Mouse (Mus musculus) hindbrain, postnatal 0 days (tissue): Measurements from ENCODE around the gene Fmnl2. TPM values are rescaled to one million over a fixed set of nuclear protein-coding genes. Genes with fewer than 3 reads are reported as not detected.

Experiments used
- ATAC-seq: fragments of 200-750 bp; cut with Nextera tagmentation; 2 replicates; pipeline ENCODE4 v1.8.0; 2017; ENCODE audit warnings: mild to moderate bottlenecking, moderate TSS enrichment, moderate library complexity
- DNase-seq: peaks from one replicate; pipeline ENCODE4 v3.0.0-alpha.2; 2015; ENCODE audit warnings: low spot score
- H3K27ac ChIP-seq: fragments of 300-500 bp; sonication (generic); 2 replicates; pipeline ENCODE4 v1.5.1; 2014; ENCODE audit warnings: mild to moderate bottlenecking
- H3K27me3 ChIP-seq: fragments of 300-500 bp; sonication (generic); 2 replicates; pipeline ENCODE4 v1.6.1; 2014; ENCODE audit warnings: low read length, mixed read lengths; ENCODE audit not compliant: insufficient read depth
- H3K36me3 ChIP-seq: fragments of 300-500 bp; sonication (generic); 2 replicates; pipeline ENCODE4 v1.6.1; 2014; ENCODE audit warnings: low read length, mixed read lengths; ENCODE audit not compliant: insufficient read depth
- H3K4me1 ChIP-seq: fragments of 300-500 bp; sonication (generic); 2 replicates; pipeline ENCODE4 v1.6.1; 2014; ENCODE audit warnings: antibody characterized with exemption, low read length, mixed read lengths; ENCODE audit not compliant: insufficient read depth
- H3K4me2 ChIP-seq: fragments of 300-500 bp; sonication (generic); 2 replicates; pipeline ENCODE4 v1.6.1; 2014; ENCODE audit warnings: low read depth, mild to moderate bottlenecking, low read length, moderate library complexity, mixed read lengths
- H3K4me3 ChIP-seq: fragments of 300-500 bp; sonication (generic); 2 replicates; pipeline ENCODE4 v1.5.1; 2014; ENCODE audit warnings: low read length
- H3K9ac ChIP-seq: fragments of 300-500 bp; sonication (generic); replicated peaks from 2 replicates; pipeline ENCODE4 v1.6.1; 2014; ENCODE audit warnings: mild to moderate bottlenecking, low read length, moderate library complexity, mixed read lengths
- H3K9me3 ChIP-seq: fragments of 300-500 bp; sonication (generic); 2 replicates; pipeline ENCODE4 v1.6.1; 2016; ENCODE audit warnings: low read length, mixed read lengths
- CTCF ChIP-seq: IDR thresholded peaks from 2 replicates; pipeline ENCODE4 v1.5.1; 2016; ENCODE audit warnings: antibody characterized with exemption, control low read depth, low read depth
- WGBS: fragments of 180-500 bp; shearing (Covaris S2); extraction: QIAGEN DNeasy Blood & Tissue Kit; methylation state at CpG from one replicate; pipeline ENCODE4 v1.1.7; 2014; 5-methylcytosine and 5-hydroxymethylcytosine counted together
- polyA plus RNA-seq: library from polyadenylated mRNA; unstranded; fragments of >200 nt; fragmentation: Nextera tagmentation; extraction: Ambion mirVana; gene quantifications from 2 replicates; pipeline ENCODE4 v1.2.1, GENCODE M21; 2015
- total RNA-seq: library from RNA; depleted of rRNA; stranded (reverse); fragments of >200 nt; gene quantifications from 2 replicates; pipeline ENCODE4 v1.2.3, GENCODE M21; 2014; rRNA removed

The Fmnl2 gene
- total and polyA plus RNA-seq, 2 experiments from 2014 or later = 9.3 to 27.6 TPM

DNA sequence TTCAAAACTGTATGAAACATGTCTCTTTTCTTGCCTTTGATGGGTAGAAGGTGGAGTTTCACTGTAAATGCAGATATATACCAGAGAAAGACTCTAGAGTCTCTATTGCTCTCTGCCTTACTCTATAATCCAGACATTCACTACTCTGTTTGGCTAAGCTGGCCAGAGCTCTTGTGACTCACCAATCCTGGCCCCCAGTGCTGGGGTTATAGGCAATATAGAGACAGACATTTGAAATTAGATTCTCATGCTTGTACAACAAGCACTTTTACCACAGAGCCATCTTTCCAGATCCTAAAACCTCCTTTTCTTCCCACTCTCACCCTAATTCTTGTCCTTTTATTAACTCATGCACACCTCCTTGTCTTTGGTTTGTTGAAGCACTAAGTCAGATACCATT is 316.3 kb downstream of the Fmnl2 start:
- TF ChIP-seq CTCF = no peak
- Histone ChIP-seq H3K36me3 (peaks cover 4% of the 10 kb centered on the region; the same call in 1 of the 2 replicates), H3K4me2 (no peak overlapping the region), H3K4me3 (no peak overlapping the region), H3K4me1 (no peaks in the 10 kb centered on the region), H3K27me3 (no peaks in the 10 kb centered on the region), H3K27ac (no peak overlapping the region), H3K9ac (no peak overlapping the region), H3K9me3 (no peaks in the 10 kb centered on the region)
- DNase-seq = no peak
- ATAC-seq = no peak

DNA sequence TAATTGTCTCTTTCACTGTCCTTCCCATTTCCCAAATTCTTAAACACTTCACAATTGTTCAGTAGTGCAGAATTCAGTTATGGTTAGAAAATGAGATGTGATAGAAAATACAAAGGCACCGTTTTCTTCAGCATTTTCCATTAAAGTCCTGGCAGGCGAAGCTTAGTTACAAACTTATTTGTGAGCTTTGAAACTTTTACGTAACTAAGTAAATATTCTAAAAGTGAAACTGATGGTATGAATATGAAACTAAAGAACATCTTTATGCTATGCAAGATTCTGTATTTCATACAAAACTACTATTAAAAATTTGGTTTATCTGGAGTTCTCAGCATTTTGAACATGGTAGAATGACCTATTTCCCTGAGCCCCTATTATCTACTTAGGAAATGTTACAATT is 321.3 kb downstream of the Fmnl2 start:
- no peak for ATAC-seq
- no peaks in the 10 kb centered on the region for H3K27me3 ChIP-seq
- no peak overlapping the region for H3K4me2 ChIP-seq
- H3K4me1 ChIP-seq = no peaks in the 10 kb centered on the region
- DNase-seq = no peak
- H3K9ac ChIP-seq = no peak overlapping the region
- H3K9me3 ChIP-seq = no peaks in the 10 kb centered on the region
- TF ChIP-seq CTCF = no peak
- no peak overlapping the region for H3K4me3 ChIP-seq
- peaks cover 4% of the 10 kb centered on the region; the same call in 1 of the 2 replicates for H3K36me3 ChIP-seq
- H3K27ac ChIP-seq = no peak overlapping the region
- 86% methylated on average over 3 of the region's 3 CpGs for WGBS

GRCm38 (mm10) chr2:53179876-53180275 is 322.2 kb downstream of the Fmnl2 start:
- DNase-seq = no peak
- no peaks in the 10 kb centered on the region for H3K4me1 ChIP-seq

More at GRCm38 (mm10) chr2:53179876-53180275, 322.2 kb downstream of the Fmnl2 start:
- no peak overlapping the region for H3K27ac ChIP-seq
- no peak overlapping the region for H3K9ac ChIP-seq
- no peak for ATAC-seq
- H3K36me3 ChIP-seq = no peaks in the 10 kb centered on the region
- no peaks in the 10 kb centered on the region for H3K27me3 ChIP-seq
- TF ChIP-seq CTCF = no peak
- H3K4me2 ChIP-seq = no peak overlapping the region
- no peaks in the 10 kb centered on the region for H3K9me3 ChIP-seq
- H3K4me3 ChIP-seq = no peak overlapping the region

Other genes starting within 250 kb of the Fmnl2 start
- 8.6 and 9.7 TPM in 2 replicates for gene Cacnb4, start 181.0 kb upstream of the Fmnl2 start, total RNA-seq
- gene Cacnb4, start 181.0 kb upstream of the Fmnl2 start, polyA plus RNA-seq = 12.8 and 14.7 TPM in 2 replicates
- 21.2 and 21.9 TPM in 2 replicates for gene Stam2, start 115.6 kb upstream of the Fmnl2 start, total RNA-seq
- 25.5 and 27.5 TPM in 2 replicates for gene Stam2, start 115.6 kb upstream of the Fmnl2 start, polyA plus RNA-seq